Mouse (Mus musculus) stomach, embryonic 16.5 days (tissue): ENCODE data around the gene Fgd6. TPM values are rescaled to one million over a fixed set of nuclear protein-coding genes. Genes with fewer than 3 reads are reported as not detected.

Experiments used
- ATAC-seq: fragments of 200-750 bp; cut with Nextera tagmentation; 2 replicates; pipeline ENCODE4 v1.8.0; 2017; ENCODE audit warnings: moderate number of reproducible peaks, moderate TSS enrichment; ENCODE audit not compliant: insufficient read depth, low FRiP score
- H3K27ac ChIP-seq: fragments of 300-500 bp; sonication (generic); 2 replicates; pipeline ENCODE4 v1.5.1; 2014; ENCODE audit warnings: low read length
- H3K27me3 ChIP-seq: fragments of 300-500 bp; sonication (generic); 2 replicates; pipeline ENCODE4 v1.6.1; 2014; ENCODE audit warnings: low read length, control low read depth, mixed read lengths; ENCODE audit not compliant: control insufficient read depth, insufficient read depth
- H3K36me3 ChIP-seq: fragments of 300-500 bp; sonication (generic); 2 replicates; pipeline ENCODE4 v1.6.1; 2014; ENCODE audit warnings: low read length; ENCODE audit not compliant: control insufficient read depth, insufficient read depth
- H3K4me1 ChIP-seq: fragments of 300-500 bp; sonication (generic); 2 replicates; pipeline ENCODE4 v1.6.1; 2014; ENCODE audit warnings: low read length, control low read depth, mixed read lengths; ENCODE audit not compliant: control insufficient read depth, insufficient read depth
- H3K4me2 ChIP-seq: fragments of 300-500 bp; sonication (generic); 2 replicates; pipeline ENCODE4 v1.6.1; 2014; ENCODE audit warnings: low read depth, low read length, mixed read lengths
- H3K4me3 ChIP-seq: fragments of 300-500 bp; sonication (generic); replicated peaks from 2 replicates; pipeline ENCODE4 v1.5.1; 2014; ENCODE audit warnings: mild to moderate bottlenecking, low read length
- H3K9ac ChIP-seq: fragments of 300-500 bp; sonication (generic); 2 replicates; pipeline ENCODE4 v1.6.1; 2014; ENCODE audit warnings: low read length
- H3K9me3 ChIP-seq: fragments of 300-500 bp; sonication (generic); replicated peaks from 2 replicates; pipeline ENCODE4 v1.6.1; 2016; ENCODE audit warnings: low read length, control low read depth; ENCODE audit not compliant: control insufficient read depth
- WGBS: fragments of 180-500 bp; shearing (Covaris S2); extraction: QIAGEN DNeasy Blood & Tissue Kit; methylation state at CpG from one replicate; pipeline ENCODE4 v1.1.7; 2014; 5-methylcytosine and 5-hydroxymethylcytosine counted together
- polyA plus RNA-seq: library from polyadenylated mRNA; unstranded; fragments of >200 nt; fragmentation: Nextera tagmentation; extraction: Ambion mirVana; gene quantifications from 2 replicates; pipeline ENCODE4 v1.2.1, GENCODE M21; 2015

The Fgd6 gene
- polyA plus RNA-seq, 1 experiment from 2014 or later: 3.7 TPM

DNA sequence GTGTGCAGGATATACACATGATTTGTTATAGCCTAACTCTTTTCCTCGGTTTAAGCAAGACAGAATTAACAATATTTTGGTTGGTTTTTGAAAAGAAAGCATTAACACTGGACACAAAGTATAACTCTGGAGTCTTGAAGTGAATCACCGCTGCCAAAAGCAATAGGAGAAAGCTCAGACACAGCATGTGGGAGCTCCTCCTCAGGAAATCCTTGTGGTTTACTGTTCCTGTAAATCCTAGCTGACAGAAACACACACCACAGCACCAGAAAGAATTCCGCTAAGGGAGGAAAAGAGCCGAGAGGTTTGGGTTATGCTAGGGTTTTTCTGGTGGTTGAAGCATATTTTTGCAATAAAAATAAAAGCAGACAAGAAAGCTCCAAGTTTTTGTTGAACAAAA is 21.6 kb upstream of the Fgd6 start:
- no peak overlapping the region for H3K27ac ChIP-seq

DNA sequence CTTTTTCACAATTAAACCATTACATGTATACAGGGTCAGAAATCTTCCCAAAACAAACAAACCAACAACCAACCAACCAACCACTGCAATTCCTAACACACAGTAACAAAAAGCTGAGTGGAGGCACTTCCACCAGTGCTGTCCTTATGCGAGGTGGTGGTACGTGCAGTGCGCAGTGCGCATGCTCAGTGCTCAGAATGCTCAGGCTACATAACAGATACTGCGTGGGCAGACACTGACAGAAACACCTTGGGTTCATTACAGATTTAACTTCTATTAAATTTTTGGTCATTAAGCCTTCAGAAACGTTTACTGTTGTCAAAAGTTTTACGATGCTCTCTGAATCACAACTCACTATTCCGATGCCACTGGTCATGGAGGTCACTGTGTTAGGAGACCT is 18.3 kb upstream of the Fgd6 start:
- no peaks in the 10 kb centered on the region for H3K9me3 ChIP-seq
- H3K4me3 ChIP-seq: no peak overlapping the region
- ATAC-seq: no peak
- H3K27me3 ChIP-seq: no peaks in the 10 kb centered on the region
- WGBS: 92% methylated on average over 8 of the region's 8 CpGs
- H3K27ac ChIP-seq: no peak overlapping the region
- no peaks in the 10 kb centered on the region; the same call in 1 of the 2 replicates for H3K4me1 ChIP-seq
- no peak overlapping the region for H3K9ac ChIP-seq
- no peak overlapping the region for H3K4me2 ChIP-seq
- no peaks in the 10 kb centered on the region for H3K36me3 ChIP-seq

More for the DNA sequence above, 21.6 kb upstream of the Fgd6 start:
- H3K9ac ChIP-seq: no peak overlapping the region
- no peak for ATAC-seq
- H3K9me3 ChIP-seq: no peaks in the 10 kb centered on the region
- H3K27me3 ChIP-seq: no peaks in the 10 kb centered on the region
- H3K4me3 ChIP-seq: no peak overlapping the region
- H3K36me3 ChIP-seq: no peaks in the 10 kb centered on the region
- H3K4me2 ChIP-seq: no peak overlapping the region
- 57% methylated on average over 4 of the region's 4 CpGs for WGBS
- 0 out of 2 replicates have a peak, but pooled peaks cover 5% of the 10 kb centered on the region for H3K4me1 ChIP-seq

DNA sequence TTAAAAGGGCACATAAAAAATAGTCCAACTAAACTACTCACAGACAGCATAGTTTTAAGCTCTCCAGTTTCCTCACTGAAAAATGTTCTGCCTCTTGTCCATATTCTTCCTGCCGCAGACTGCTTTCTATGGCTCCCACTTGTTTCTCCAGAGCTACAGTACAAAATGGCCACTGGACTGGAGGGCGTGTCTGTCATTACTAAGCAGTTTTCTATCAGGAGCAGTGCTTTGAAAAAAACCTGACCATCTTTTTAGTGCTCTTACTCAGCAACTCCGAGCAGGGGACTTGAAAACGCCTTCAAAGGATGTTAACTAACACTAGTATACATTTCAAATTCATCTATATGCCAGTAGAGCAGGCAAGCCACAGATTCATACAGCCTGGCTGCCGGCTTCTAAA is 15.2 kb upstream of the Fgd6 start:
- 45% methylated on average over 5 of the region's 5 CpGs for WGBS
- H3K27me3 ChIP-seq: no peaks in the 10 kb centered on the region
- H3K9me3 ChIP-seq: no peaks in the 10 kb centered on the region
- no peak overlapping the region for H3K4me3 ChIP-seq
- H3K9ac ChIP-seq: no peak overlapping the region
- ATAC-seq: no peak
- no peak overlapping the region for H3K4me2 ChIP-seq
- no peaks in the 10 kb centered on the region for H3K36me3 ChIP-seq
- no peak overlapping the region for H3K27ac ChIP-seq
- no peaks in the 10 kb centered on the region; the same call in 1 of the 2 replicates for H3K4me1 ChIP-seq

DNA sequence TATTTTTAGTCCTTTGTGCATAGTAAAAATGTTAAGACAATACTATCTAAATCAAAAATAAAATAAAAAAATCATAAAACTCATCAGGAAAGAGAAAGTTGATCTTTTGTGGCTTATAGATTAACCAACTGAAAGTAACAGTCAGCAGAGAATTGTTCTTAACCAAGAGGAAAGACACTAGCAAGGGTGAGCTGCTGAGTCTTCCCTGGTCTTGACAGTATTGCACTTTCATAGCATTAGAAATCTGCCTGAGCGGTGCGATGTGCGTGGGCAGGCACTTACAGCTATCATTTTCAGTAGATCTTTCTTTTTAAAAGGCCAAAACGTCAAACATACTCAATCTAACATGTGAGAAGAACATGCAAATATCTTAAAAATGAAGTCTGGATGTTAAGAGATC is 14.7 kb upstream of the Fgd6 start:
- Histone ChIP-seq H3K27ac (no peak overlapping the region), H3K9me3 (no peaks in the 10 kb centered on the region), H3K4me2 (no peak overlapping the region), H3K4me3 (no peak overlapping the region), H3K36me3 (no peaks in the 10 kb centered on the region), H3K27me3 (no peaks in the 10 kb centered on the region), H3K9ac (no peak overlapping the region), H3K4me1 (no peaks in the 10 kb centered on the region; the same call in 1 of the 2 replicates)
- WGBS: 71% methylated on average over 4 of the region's 4 CpGs
- ATAC-seq: no peak

DNA sequence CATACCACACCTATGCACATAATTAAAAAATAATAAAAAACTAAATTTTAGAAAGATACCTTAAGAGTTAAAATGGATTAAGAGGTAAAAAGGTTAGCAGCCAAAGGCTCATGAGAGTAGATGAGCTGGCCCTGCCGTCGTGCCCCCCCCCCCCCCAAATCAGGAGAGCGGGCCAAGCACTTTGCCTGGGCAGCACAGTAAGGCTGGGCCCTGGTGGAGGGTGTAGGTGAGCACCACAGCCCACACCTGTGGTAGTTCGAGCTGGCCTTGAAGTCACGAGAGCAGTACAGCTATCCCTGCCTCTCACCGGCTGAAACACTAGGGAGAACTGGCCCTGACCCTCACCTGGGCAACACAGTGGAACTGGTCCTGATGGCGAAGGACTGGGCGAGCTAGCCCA is 10.7 kb upstream of the Fgd6 start:
- Histone ChIP-seq H3K4me1 (no peaks in the 10 kb centered on the region; the same call in 1 of the 2 replicates), H3K27ac (no peak overlapping the region), H3K9ac (no peak overlapping the region), H3K4me2 (no peak overlapping the region), H3K27me3 (no peaks in the 10 kb centered on the region), H3K9me3 (no peaks in the 10 kb centered on the region), H3K4me3 (no peak overlapping the region), H3K36me3 (no peaks in the 10 kb centered on the region)
- WGBS: 91% methylated on average over 8 of the region's 8 CpGs
- no peak for ATAC-seq

DNA sequence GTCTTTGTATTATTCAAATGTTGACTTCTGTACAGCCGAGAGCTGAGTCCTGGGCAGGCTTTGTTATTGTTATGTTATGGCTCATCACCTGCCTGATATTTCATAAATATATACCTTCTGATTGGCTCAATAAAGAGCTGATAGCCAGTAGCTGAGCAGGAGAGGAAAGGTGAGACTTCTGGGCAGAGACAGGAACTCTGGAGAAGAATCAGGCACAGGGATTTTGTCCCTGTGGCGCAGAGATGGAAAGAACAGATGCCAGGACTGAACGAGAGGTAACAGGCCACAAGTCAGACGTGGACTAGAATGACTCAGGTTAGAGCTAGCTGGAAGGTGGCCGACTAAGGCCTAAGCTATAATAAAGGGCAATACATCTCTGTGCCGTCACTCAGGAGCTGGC is 7.3 kb upstream of the Fgd6 start:
- Histone ChIP-seq H3K36me3 (no peaks in the 10 kb centered on the region), H3K27me3 (no peaks in the 10 kb centered on the region), H3K27ac (no peak overlapping the region), H3K4me3 (no peak overlapping the region), H3K9ac (no peak overlapping the region), H3K4me2 (no peak overlapping the region), H3K9me3 (no peaks in the 10 kb centered on the region), H3K4me1 (0 out of 2 replicates have a peak, but pooled peaks cover 4% of the 10 kb centered on the region)
- 83% methylated on average over 6 of the region's 6 CpGs for WGBS
- no peak for ATAC-seq

DNA sequence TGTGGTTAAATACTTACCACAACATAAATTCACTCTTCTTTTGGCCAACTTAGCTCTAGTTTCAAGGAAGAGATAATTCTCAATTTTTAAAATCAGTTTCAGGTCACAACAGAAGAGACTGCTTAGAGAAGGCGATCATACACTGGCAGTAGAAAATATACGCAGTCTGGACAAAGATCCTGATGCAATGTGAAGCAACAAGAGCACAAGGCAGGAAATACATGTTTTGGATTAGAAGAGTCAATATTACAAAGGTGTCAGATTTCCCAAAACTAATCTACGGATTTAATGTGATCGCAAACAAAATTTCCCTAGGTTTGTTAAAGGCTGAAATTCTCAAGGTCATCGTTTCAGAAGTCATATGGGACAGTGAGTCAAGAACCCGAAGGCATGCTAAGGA is 4.6 kb upstream of the Fgd6 start:
- no peak for ATAC-seq
- no peaks in the 10 kb centered on the region for H3K9me3 ChIP-seq
- no peak overlapping the region for H3K9ac ChIP-seq
- H3K4me2 ChIP-seq: no peak overlapping the region
- no peaks in the 10 kb centered on the region for H3K36me3 ChIP-seq
- H3K4me3 ChIP-seq: no peak overlapping the region
- H3K27me3 ChIP-seq: no peaks in the 10 kb centered on the region
- 89% methylated on average over 6 of the region's 6 CpGs for WGBS
- H3K27ac ChIP-seq: no peak overlapping the region
- H3K4me1 ChIP-seq: peaks cover 11% of the 10 kb centered on the region

DNA sequence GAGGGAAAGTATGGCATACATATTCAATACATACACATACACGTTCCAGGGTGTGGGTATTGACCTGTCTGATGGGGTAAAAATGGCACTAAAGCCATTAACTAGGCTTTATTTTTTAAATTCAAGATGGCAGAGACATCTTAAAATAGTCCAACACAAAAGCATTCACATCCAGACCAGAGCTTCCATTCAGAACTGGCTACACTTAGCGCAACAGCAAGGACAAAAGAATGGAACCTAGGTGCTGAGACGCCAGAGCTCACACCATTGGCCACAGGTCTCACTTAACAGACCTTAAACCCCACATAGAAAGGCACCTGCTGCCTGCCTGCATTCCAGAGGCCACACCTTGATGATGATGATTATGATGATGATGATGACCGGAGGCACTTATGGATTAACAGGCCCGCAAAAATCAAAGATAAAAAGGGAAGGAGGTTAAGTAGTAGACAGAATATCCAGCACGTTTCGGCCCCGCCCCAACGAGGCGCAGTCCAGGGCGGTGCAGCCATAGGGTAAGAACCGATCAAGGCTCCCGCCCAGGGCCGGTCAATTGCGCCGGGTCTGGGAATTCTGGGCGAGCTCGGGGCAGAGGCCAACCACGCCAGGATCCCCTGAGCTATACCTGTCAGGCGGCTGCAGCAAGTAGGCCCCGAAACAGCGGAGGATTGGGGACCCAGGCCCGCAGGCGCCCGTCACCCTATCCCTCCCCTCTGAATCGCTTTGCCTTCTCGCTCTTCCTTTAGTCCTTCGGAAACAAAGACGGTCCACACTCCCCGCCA is 734 bp upstream of the Fgd6 start:
- H3K4me2 ChIP-seq: peak overlapping the region; percentile 80
- H3K4me1 ChIP-seq: peaks cover 11% of the 10 kb centered on the region
- peak overlapping the region; percentile 86 for H3K4me3 ChIP-seq
- no peaks in the 10 kb centered on the region for H3K27me3 ChIP-seq
- H3K36me3 ChIP-seq: no peaks in the 10 kb centered on the region
- ATAC-seq: peak; percentile 85
- peak overlapping the region; percentile 94 for H3K9ac ChIP-seq
- WGBS: 1% methylated on average over 30 of the region's 30 CpGs
- no peaks in the 10 kb centered on the region for H3K9me3 ChIP-seq
- peak overlapping the region; percentile 74 for H3K27ac ChIP-seq

DNA sequence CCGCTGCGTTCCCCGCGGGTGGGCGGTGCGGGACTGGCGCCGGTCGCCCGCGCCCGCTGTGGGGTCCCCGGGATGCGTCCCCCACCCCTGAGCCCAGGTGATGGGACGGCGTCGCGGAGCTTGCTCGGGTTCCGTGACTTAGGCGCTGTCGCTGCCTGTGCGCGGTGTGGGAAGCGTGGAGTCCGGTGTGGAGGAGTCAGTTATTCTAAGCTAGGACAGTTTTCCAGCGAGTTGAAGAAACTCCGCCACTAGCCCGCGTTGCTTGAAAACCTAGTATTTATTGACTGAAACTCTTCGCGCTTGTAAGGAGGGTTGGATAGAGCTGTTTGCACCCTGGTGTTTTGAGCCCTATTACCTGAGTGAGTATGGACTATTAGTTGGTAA is 566 bp downstream of the Fgd6 start:
- Histone ChIP-seq H3K4me2 (peak overlapping the region; percentile 77), H3K27ac (peak overlapping the region; percentile 75), H3K9me3 (no peaks in the 10 kb centered on the region), H3K36me3 (no peaks in the 10 kb centered on the region), H3K4me1 (peaks cover 11% of the 10 kb centered on the region), H3K4me3 (peak overlapping the region; percentile 86), H3K27me3 (no peaks in the 10 kb centered on the region), H3K9ac (peak overlapping the region; percentile 88)
- WGBS: 0% methylated on average over 28 of the region's 32 CpGs
- no peak for ATAC-seq
